Mouse (Mus musculus) C2C12 (cell line): Measurements from ENCODE around the gene Arhgef10l.

ENCODE experiments used
- CTCF ChIP-seq: IDR thresholded peaks from one replicate; pipeline ENCODE4 v1.5.1; 2011; ENCODE audit not compliant: control insufficient read depth, insufficient read depth, insufficient read length
- FOSL1 ChIP-seq: IDR thresholded peaks from one replicate; pipeline ENCODE4 v1.8.0; 2011; ENCODE audit warnings: mild to moderate bottlenecking, low read length; ENCODE audit not compliant: poor library complexity, insufficient read depth, severe bottlenecking
- MAX ChIP-seq: IDR thresholded peaks from one replicate; pipeline ENCODE4 v1.6.1; 2011; ENCODE audit warnings: mild to moderate bottlenecking, control low read depth
- USF1 ChIP-seq: IDR thresholded peaks from one replicate; pipeline ENCODE4 v1.6.1; 2011; ENCODE audit warnings: low read depth, mild to moderate bottlenecking, control low read depth, moderate library complexity

DNA sequence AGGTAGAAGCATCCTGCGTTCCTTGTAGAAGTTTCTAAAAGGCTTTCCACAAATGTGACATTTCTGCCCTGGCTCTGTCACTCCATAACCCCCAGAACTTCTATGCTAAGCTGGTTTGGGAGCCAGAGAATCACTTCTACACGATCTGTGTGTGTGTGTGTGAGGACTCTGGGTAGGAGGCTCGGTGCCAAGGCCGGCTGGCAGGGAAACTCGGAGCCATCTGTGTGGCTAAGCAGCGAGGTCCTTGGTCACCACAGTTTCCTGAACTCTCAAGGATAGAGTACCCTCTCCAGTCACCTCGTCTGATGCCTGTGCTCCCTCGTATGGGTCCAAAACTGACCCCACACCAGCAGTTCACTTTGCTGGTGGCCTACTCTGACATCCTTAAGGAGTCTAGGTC, 86.2 kb downstream of the Arhgef10l start:
- no peak for TF ChIP-seq CTCF
- no peak for TF ChIP-seq MAX
- no peak for TF ChIP-seq USF1
- TF ChIP-seq FOSL1: no peak
